Comparison of ENCODE assay signal across 8 mouse cellular contexts in genomic region chr19:36696601-36697122, GRCm38 (mm10). TPM values are rescaled to one million over a fixed set of nuclear protein-coding genes. Genes with fewer than 3 reads are reported as not detected.
A peak's percentile ranks its signal among the peaks of the same experiment; 100 is the strongest.
DNase-seq lines count a peak whose midpoint lies in the region; ATAC-seq lines count a peak whose summit lies in the region.

No protein-coding gene starts in this region.

- H3K4me2 ChIP-seq in heart, embryonic 11.5 days: no peak overlapping the region
- no peak overlapping the region for H3K4me2 ChIP-seq in neural tube, embryonic 15.5 days

- H3K27ac ChIP-seq in heart, embryonic 11.5 days (ENCODE audit: low read depth, low read length): peak overlapping the region; percentile 93
- peak overlapping the region; percentile 75 for H3K27ac ChIP-seq in neural tube, embryonic 15.5 days (replicated peaks)

- WGBS in heart, embryonic 11.5 days (ENCODE audit: insufficient replicate concordance): 34% methylated on average over 7 of the region's 7 CpGs
- WGBS in neural tube, embryonic 15.5 days: 61% methylated on average over 7 of the region's 7 CpGs

- no peaks in the 10 kb centered on the region for H3K27me3 ChIP-seq in heart, embryonic 11.5 days (ENCODE audit: control insufficient read depth, insufficient read depth, low read length)
- H3K27me3 ChIP-seq in neural tube, embryonic 15.5 days (replicated peaks): no peaks in the 10 kb centered on the region

- intact Hi-C loops in left cerebral cortex, postnatal 4 days (cut with DNase I): no loop called here
- intact Hi-C loops in left cerebral cortex, postnatal 10 days (cut with DNase I): loop anchor here (5.0 kb wide), 1 partner anchor 36 kb away; no protein-coding TSS in a partner anchor

- H3K9me3 ChIP-seq in heart, embryonic 11.5 days (replicated peaks; ENCODE audit: control insufficient read depth, low read length): peaks cover 4% of the 10 kb centered on the region; the same call in 1 of the 2 replicates
- H3K9me3 ChIP-seq in neural tube, embryonic 15.5 days (replicated peaks): no peaks in the 10 kb centered on the region

- H3K36me3 ChIP-seq in heart, embryonic 11.5 days (ENCODE audit: control insufficient read depth, insufficient read depth, low read length): no peaks in the 10 kb centered on the region; the same call in 1 of the 2 replicates
- H3K36me3 ChIP-seq in neural tube, embryonic 15.5 days: no peaks in the 10 kb centered on the region

- peaks cover 28% of the 10 kb centered on the region for H3K4me1 ChIP-seq in heart, embryonic 11.5 days (ENCODE audit: control insufficient read depth, insufficient read depth, low read length)
- H3K4me1 ChIP-seq in neural tube, embryonic 15.5 days: peaks cover 9% of the 10 kb centered on the region; the same call in 1 of the 2 replicates

- H3K9ac ChIP-seq in heart, embryonic 11.5 days (ENCODE audit: low read depth, low read length): peak overlapping the region; percentile 56; the same call in 1 of the 2 replicates
- no peak overlapping the region for H3K9ac ChIP-seq in neural tube, embryonic 15.5 days (replicated peaks)

- DNase-seq in left cerebral cortex, postnatal 4 days: peak; percentile 34
- no peak for DNase-seq in left cerebral cortex, postnatal 10 days (ENCODE audit: extremely low spot score in 1 of 2, low spot score in 2 of 2)
- DNase-seq in kidney, adult 9 months: peak; percentile 66
- DNase-seq in urinary bladder, postnatal 4 days (ENCODE audit: low spot score in 2 of 2): no peak
- no peak for DNase-seq in left cerebral cortex, adult 9 months (ENCODE audit: low spot score in 2 of 2)

- H3K4me3 ChIP-seq in heart, embryonic 11.5 days (ENCODE audit: low read depth, low read length): no peak overlapping the region
- no peak overlapping the region for H3K4me3 ChIP-seq in neural tube, embryonic 15.5 days (replicated peaks)

- peak; percentile 66; the same call in 1 of the 2 replicates for ATAC-seq in heart, embryonic 11.5 days (replicated peaks; ENCODE audit: insufficient number of reproducible peaks, low FRiP score, low TSS enrichment)
- ATAC-seq in neural tube, embryonic 15.5 days (ENCODE audit: low FRiP score): peak; percentile 74
- no peak for ATAC-seq in activated CD4-positive, CD25-positive, alpha-beta regulatory T cell, adult 4 months

RNA-seq across cellular contexts. Expression of gene Ppp1r3c, which starts 39.8 kb away (rescaled TPM):
- total RNA-seq in left cerebral cortex, postnatal 4 days (2021): 10 to 100 TPM; 17.4 to 19.9 TPM
- 10 to 100 TPM; 24.2 to 29.0 TPM for total RNA-seq in left cerebral cortex, postnatal 10 days (2021)
- polyA plus RNA-seq in heart, embryonic 11.5 days (2014; fragmentation: Nextera tagmentation; extraction: Ambion mirVana): 58.4 and 72.9 TPM in 2 replicates
- polyA plus RNA-seq in neural tube, embryonic 15.5 days (2015; fragmentation: Nextera tagmentation; extraction: Ambion mirVana): 21.9 and 24.6 TPM in 2 replicates
- polyA plus RNA-seq in activated CD4-positive, CD25-positive, alpha-beta regulatory T cell, adult 4 months (2017; shearing (Covaris generic)): not detected

Comparison
In these comparisons a context has a peak if more than half of its experiments do, and no peak if none do; other contexts are left out.
1. DNase-seq: peak in left cerebral cortex, postnatal 4 days (single experiment) and kidney, adult 9 months (single experiment); none in left cerebral cortex, postnatal 10 days (0 of 2), urinary bladder, postnatal 4 days (0 of 2) and left cerebral cortex, adult 9 months (0 of 2).
2. RNA of gene Ppp1r3c, which starts 39.8 kb away (polyA plus RNA-seq): 58.4 to 72.9 TPM in heart, embryonic 11.5 days and 21.9 to 24.6 TPM in neural tube, embryonic 15.5 days; not detected in activated CD4-positive, CD25-positive, alpha-beta regulatory T cell, adult 4 months; every median in the first group is over 10 times any median in the second.